24 mouse cellular contexts compared by ENCODE assay signal in genomic region chr12:35712671-35713070, GRCm38 (mm10).
DNase-seq lines count a peak whose midpoint lies in the region; ATAC-seq and TF ChIP-seq lines count a peak whose summit lies in the region.
"Had no signal": no experiment of that assay in that cellular context is flagged by ENCODE, and none has a peak within 500 bp of the region (broad histone marks: within the 10 kb centered on the region; RNA-seq: fewer than 3 reads in every experiment).

No protein-coding gene starts in this region.

- no peak for DNase-seq in lung, postnatal 10 days
- DNase-seq in urinary bladder, postnatal 14 days (ENCODE audit: low spot score), result peak; percentile 19
- DNase-seq in urinary bladder, postnatal 10 days (ENCODE audit: low spot score), result no peak
- peak; percentile 27 for DNase-seq in stomach, postnatal 0 days (ENCODE audit: low spot score)
- DNase-seq in layer of hippocampus, adult 2 months (ENCODE audit: low spot score in 2 of 2), result no peak
- DNase-seq: adrenal gland, postnatal 14 days; cerebellum, adult 8-10 months; cerebellum, postnatal 36 days; embryo, embryonic 11 days; heart, postnatal 14 days; kidney, adult 9 months; kidney, postnatal 14 days; layer of hippocampus, postnatal 36 days; thymus, postnatal 25 days had no signal

- 0 out of 2 replicates have a peak, but pooled peaks have one; percentile 23 for ATAC-seq in lung, embryonic 15.5 days (ENCODE audit: borderline replicate concordance, extremely low read depth, low FRiP score, low TSS enrichment)
- peak; percentile 65 for ATAC-seq in inflammation-experienced regulatory T-cells, adult 6 months
- peak; percentile 96 for ATAC-seq in stomach, postnatal 0 days (ENCODE audit: low FRiP score, low TSS enrichment)
- no peak for ATAC-seq in monocyte, adult 5-6 weeks (replicated peaks; ENCODE audit: insufficient number of reproducible peaks, low FRiP score, low TSS enrichment, poor library complexity, severe bottlenecking)
- ATAC-seq: forebrain, embryonic 14.5 days had no signal

- no peaks in the 10 kb centered on the region for H3K27me3 ChIP-seq in lung, embryonic 15.5 days
- no peaks in the 10 kb centered on the region for H3K27me3 ChIP-seq in stomach, postnatal 0 days (ENCODE audit: control insufficient read depth, insufficient read depth, low read length)
- H3K27me3 ChIP-seq: embryonic facial prominence, embryonic 13.5 days; heart, embryonic 13.5 days; hindbrain, embryonic 13.5 days; neural tube, embryonic 15.5 days had no signal

- H3K4me2 ChIP-seq in lung, embryonic 15.5 days, result no peak overlapping the region
- H3K4me2 ChIP-seq in stomach, postnatal 0 days (replicated peaks; ENCODE audit: low read depth), result no peak overlapping the region
- H3K4me2 ChIP-seq: embryonic facial prominence, embryonic 13.5 days; heart, embryonic 13.5 days; hindbrain, embryonic 13.5 days; midbrain, embryonic 11.5 days; neural tube, embryonic 15.5 days had no signal

- H3K9ac ChIP-seq in lung, embryonic 15.5 days, result no peak overlapping the region
- H3K9ac ChIP-seq in stomach, postnatal 0 days (ENCODE audit: low read length), result no peak overlapping the region
- H3K9ac ChIP-seq: embryonic facial prominence, embryonic 13.5 days; heart, embryonic 13.5 days; hindbrain, embryonic 13.5 days; neural tube, embryonic 15.5 days had no signal

- H3K36me3 ChIP-seq in lung, embryonic 15.5 days, result no peaks in the 10 kb centered on the region
- H3K36me3 ChIP-seq in stomach, postnatal 0 days (ENCODE audit: control insufficient read depth, insufficient read depth, low read length), result no peaks in the 10 kb centered on the region
- H3K36me3 ChIP-seq: embryonic facial prominence, embryonic 13.5 days; heart, embryonic 13.5 days; hindbrain, embryonic 13.5 days; neural tube, embryonic 15.5 days had no signal

- peak; percentile 42 for TF ChIP-seq EP300 in stomach, postnatal 0 days (optimal IDR thresholded peaks at IDR 0.05)

- no peak overlapping the region for H3K27ac ChIP-seq in lung, embryonic 15.5 days
- peak overlapping the region; percentile 53 for H3K27ac ChIP-seq in stomach, postnatal 0 days (replicated peaks)
- no peak overlapping the region for H3K27ac ChIP-seq in layer of hippocampus, adult 2 months
- H3K27ac ChIP-seq: embryonic facial prominence, embryonic 13.5 days; heart, embryonic 13.5 days; hindbrain, embryonic 13.5 days; neural tube, embryonic 15.5 days had no signal

- no peak for TF ChIP-seq CTCF in stomach, postnatal 0 days (IDR thresholded peaks at IDR 0.05; ENCODE audit: low read depth)
- TF ChIP-seq CTCF in layer of hippocampus, adult 2 months (conservative IDR thresholded peaks at IDR 0.05), result no peak

- H3K4me3 ChIP-seq in lung, embryonic 15.5 days, result no peak overlapping the region
- no peak overlapping the region for H3K4me3 ChIP-seq in stomach, postnatal 0 days (ENCODE audit: low read depth, low read length)
- H3K4me3 ChIP-seq in layer of hippocampus, adult 2 months, result no peak overlapping the region
- H3K4me3 ChIP-seq: embryonic facial prominence, embryonic 13.5 days; erythroblast, embryonic 14.5 days; heart, embryonic 13.5 days; hindbrain, embryonic 13.5 days; neural tube, embryonic 15.5 days had no signal

- H3K9me3 ChIP-seq in lung, embryonic 15.5 days, result no peaks in the 10 kb centered on the region
- no peaks in the 10 kb centered on the region for H3K9me3 ChIP-seq in stomach, postnatal 0 days (ENCODE audit: control insufficient read depth, low read length)
- H3K9me3 ChIP-seq: embryonic facial prominence, embryonic 13.5 days; heart, embryonic 13.5 days; hindbrain, embryonic 13.5 days; neural tube, embryonic 15.5 days had no signal

- H3K4me1 ChIP-seq in lung, embryonic 15.5 days, result no peaks in the 10 kb centered on the region
- no peaks in the 10 kb centered on the region for H3K4me1 ChIP-seq in stomach, postnatal 0 days (replicated peaks; ENCODE audit: control insufficient read depth, insufficient read depth)
- H3K4me1 ChIP-seq: embryonic facial prominence, embryonic 13.5 days; heart, embryonic 13.5 days; hindbrain, embryonic 13.5 days; neural tube, embryonic 15.5 days had no signal

- WGBS in lung, embryonic 15.5 days, result 53% methylated on average over 4 of the region's 4 CpGs
- WGBS in stomach, postnatal 0 days, result 49% methylated on average over 4 of the region's 4 CpGs

Comparison
In these comparisons a context has a peak if more than half of its experiments do, and no peak if none do; other contexts are left out.
1. DNase-seq: peak in urinary bladder, postnatal 14 days (single experiment) and stomach, postnatal 0 days (single experiment); none in lung, postnatal 10 days (single experiment), urinary bladder, postnatal 10 days (single experiment) and layer of hippocampus, adult 2 months (0 of 2).